Mouse (Mus musculus): ENCODE measurements around the gene Sema4b.

Sema4b gene

DNA sequence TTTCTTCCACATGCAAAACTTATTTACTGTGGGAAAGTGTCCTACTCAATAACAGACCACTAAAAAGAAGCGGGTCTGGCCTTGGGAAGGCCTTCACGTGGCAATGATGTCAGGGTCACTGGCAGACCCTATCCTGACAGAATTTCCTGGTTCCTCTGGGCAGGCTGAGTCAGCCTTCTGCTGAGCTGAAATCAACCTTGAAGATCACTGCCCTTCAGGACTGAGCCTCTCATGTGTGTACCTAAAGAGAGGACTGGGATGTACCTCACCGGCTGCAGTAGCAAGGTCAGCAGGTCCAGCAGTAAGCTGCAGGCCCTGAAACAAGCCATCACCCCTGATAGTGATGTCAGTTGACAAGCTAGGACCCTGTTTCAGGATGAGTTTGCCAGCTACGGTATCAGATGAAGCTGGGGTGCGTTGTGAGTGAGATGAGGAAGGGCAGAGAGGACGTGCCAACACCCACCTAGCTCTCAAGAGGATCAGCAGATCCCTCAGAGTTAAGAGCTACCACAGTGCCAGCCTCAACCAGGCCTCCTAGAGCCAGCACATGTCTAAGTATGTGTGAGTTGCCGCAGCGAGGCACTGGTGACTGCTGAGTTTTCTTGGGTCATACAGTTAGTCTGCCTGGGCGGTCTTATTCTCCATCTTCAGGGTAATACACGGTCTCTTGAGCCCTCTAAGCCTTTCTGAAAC, 8.5 kb upstream of the Sema4b start:
- DNase-seq: no peak

- DNase-seq: no peak
These were observed 7.3 kb upstream of the Sema4b start for GRCm38 (mm10) chr7:80179327-80179726.

DNA sequence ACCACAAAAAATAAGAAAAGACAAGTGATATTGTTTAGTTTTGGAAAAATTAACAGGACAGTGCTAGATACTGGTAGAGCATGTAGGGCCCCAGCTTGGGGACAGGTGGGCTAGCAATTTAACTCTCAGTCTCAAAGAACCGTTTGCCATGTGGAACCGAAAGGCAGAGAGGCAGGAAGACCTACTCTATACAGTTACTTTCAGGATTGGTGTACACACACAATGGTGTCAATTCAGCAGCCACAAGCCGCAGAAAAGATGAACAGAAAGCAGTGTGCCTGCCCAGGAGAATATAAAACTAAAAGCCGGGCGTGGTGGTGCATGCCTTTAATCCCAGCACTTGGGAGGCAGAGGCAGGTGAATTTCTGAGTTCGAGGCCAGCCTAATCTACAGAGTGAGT, 6.9 kb upstream of the Sema4b start:
- DNase-seq: no peak

- DNase-seq: no peak
These were observed 6.4 kb upstream of the Sema4b start for GRCm38 (mm10) chr7:80180202-80180601.

GRCm38 (mm10) chr7:80181078-80181477, 5.6 kb upstream of the Sema4b start:
- DNase-seq: no peak

GRCm38 (mm10) chr7:80182139-80182538, 4.5 kb upstream of the Sema4b start:
- DNase-seq: no peak

DNA sequence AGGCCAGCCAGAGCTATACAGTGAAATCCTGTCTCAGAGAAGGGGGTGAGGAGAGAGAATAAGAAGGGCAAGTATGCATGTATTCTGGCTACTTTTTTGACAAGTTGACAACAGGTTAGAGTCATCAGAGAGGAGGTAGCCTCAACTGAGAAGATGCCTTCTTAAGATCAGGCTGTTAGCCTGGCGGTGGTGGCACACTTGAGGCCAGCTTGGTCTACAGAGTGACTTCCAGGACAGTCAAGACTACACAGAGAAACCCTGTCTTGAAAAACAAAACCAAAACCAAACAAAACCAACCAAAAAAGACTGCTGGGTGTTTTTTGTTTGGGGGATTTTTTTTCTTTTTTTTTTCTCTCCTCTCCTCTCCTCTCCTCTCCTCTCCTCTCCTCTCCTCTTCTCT, 3.2 kb upstream of the Sema4b start:
- no peak for DNase-seq

- DNase-seq: no peak
These were observed 2.7 kb upstream of the Sema4b start for GRCm38 (mm10) chr7:80183969-80184368.

GRCm38 (mm10) chr7:80184551-80184950, 2.1 kb upstream of the Sema4b start:
- DNase-seq: no peak

DNA sequence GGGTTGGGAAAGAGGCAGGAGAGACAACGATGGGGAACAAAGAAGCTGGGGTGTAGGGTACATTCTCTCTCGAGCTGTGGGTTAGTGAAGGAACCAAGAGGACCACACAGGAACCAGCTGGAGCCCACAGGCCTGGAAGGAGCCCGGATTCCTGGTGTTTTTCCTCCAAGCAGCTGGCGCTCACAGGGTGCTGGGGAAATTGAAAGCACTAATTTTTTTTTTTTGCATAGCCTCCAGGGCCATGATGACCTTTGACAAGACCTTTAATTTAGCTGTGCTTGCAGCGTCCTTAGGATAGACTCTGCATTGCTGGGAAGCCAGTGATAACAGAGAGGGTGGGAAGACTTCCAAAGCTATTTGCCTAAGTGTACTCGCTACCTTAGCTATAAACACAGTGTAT, 1.7 kb upstream of the Sema4b start:
- no peak for DNase-seq

- DNase-seq: no peak
These were observed 620 bp upstream of the Sema4b start for GRCm38 (mm10) chr7:80186021-80186420.

- no peak for DNase-seq
These were observed 860 bp downstream of the Sema4b start for GRCm38 (mm10) chr7:80187501-80187900.

DNA sequence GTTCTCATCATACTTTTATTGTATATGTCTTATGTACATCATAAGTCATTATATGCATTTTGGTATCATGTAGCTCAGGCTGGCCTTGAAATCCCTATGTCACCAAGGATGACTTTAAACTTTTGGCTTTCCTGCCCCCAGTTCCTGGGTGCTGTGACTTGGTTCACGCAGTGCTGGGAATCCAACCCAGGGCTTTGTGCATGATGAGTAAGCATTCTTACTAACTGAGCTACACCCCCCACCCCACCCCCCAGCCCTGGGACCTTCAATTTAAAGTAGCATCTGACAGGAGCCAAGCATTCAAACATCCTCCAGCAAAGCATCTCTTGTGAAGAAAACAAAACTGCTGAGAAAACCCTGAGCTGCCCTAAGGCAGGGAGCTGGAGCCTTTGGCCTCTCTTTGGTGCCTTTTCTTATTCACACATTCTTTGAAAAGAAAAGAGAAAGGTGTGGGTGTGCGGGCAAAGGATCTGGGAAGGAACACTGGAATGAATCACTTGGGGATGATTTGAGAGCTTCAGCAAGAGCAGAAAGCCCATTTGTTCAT, 2.0 kb downstream of the Sema4b start:
- DNase-seq: no peak

GRCm38 (mm10) chr7:80189147-80189933, 2.7 kb downstream of the Sema4b start:
- no peak for DNase-seq

- DNase-seq: peak; percentile 51
These were observed 4.8 kb downstream of the Sema4b start for GRCm38 (mm10) chr7:80191455-80191854.

GRCm38 (mm10) chr7:80192226-80193061, 5.8 kb downstream of the Sema4b start:
- peak; percentile 93 for DNase-seq

GRCm38 (mm10) chr7:80193941-80194739, 7.5 kb downstream of the Sema4b start:
- DNase-seq: no peak

- DNase-seq: no peak
These were observed 8.5 kb downstream of the Sema4b start for GRCm38 (mm10) chr7:80195146-80195545.

GRCm38 (mm10) chr7:80195576-80196263, 9.1 kb downstream of the Sema4b start:
- no peak for DNase-seq

DNA sequence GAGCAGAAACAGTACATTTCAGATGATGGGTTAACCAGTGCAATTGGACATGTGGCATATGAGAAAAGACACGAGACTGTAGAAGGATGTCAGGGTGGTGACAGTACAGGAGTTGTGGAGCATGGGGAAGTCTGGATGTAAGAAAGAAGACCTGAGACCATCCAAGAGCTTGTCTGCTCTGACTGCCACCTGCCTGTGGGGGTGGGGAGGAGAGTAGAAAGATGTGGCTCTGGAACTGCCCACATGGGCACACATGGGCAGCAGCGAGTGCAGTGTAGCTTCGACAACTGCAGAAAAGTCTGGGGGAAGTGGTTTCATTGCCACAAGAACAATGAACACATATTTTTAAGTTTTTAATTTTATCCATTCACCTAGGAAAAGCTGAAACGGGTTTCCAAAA, 10.7 kb downstream of the Sema4b start:
- peak; percentile 51 for DNase-seq

- DNase-seq: peak; percentile 81
These were observed 11.5 kb downstream of the Sema4b start for GRCm38 (mm10) chr7:80197941-80198778.

Data from thymus, postnatal 14 days (tissue).